Mouse (Mus musculus): ENCODE data around the gene Aldh3a1.
"Not testable (repeated sequence)": the region's sequence is repeated elsewhere in the genome, so short reads cannot be mapped to it uniquely, and the experiment has no call there.

The Aldh3a1 gene

GRCm38 (mm10) chr11:61207487-61208246 is at the start of gene Aldh3a1:
TSS of gene Aldh3a1 (plus strand) at chr11:61207537.
- DNase-seq (ENCODE audit: low read depth): no peak

DNA sequence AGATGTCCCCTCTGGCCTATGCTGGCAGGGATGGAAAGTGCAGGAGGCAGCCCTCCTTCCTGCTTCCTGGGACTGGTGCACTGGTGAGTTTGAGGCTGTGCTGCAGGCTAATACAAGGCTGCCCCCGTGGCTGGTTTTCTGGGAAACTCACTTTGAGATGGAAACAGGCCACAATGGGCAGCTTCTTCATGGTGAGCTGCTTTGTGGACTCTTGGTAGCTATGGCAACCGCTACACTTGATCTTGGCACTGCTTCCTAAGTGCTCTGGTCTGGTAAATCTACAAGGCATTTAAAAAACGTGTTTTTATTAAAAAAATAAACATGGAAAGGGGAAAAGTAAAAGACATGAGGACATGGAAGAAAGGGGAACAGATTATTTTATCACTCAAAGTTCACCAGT is 49.2 kb upstream of the Aldh3a1 start:
- no peak for DNase-seq (ENCODE audit: low read depth)

GRCm38 (mm10) chr11:61159796-61160732 is 47.3 kb upstream of the Aldh3a1 start:
- DNase-seq (ENCODE audit: low read depth): no peak

GRCm38 (mm10) chr11:61161121-61161520 is 46.2 kb upstream of the Aldh3a1 start:
- no peak for DNase-seq (ENCODE audit: low read depth)

GRCm38 (mm10) chr11:61162776-61163175 is 44.6 kb upstream of the Aldh3a1 start:
- DNase-seq (ENCODE audit: low read depth): no peak

GRCm38 (mm10) chr11:61163341-61163740 is 44.0 kb upstream of the Aldh3a1 start:
- DNase-seq (ENCODE audit: low read depth): no peak

- DNase-seq (ENCODE audit: low read depth): no peak
These were observed 43.0 kb upstream of the Aldh3a1 start for GRCm38 (mm10) chr11:61164366-61164765.

DNA sequence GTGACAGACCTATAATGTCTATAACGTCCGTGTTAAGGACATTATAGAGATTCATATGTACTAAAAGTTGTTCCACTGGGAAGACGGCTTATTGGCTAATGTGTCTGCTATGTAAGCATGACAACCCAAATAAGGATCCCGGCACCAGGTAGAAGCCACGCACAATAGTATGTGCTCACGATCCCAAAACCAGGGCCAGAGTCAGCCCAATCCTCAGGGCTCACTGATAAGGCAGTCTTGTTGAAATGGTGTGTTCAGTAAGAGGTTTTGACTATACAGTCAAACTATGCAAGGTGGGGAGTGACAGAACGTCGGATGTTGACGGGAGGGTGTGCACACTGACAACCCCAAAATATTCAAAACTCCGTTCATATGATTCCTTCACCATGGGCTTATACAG is 42.5 kb upstream of the Aldh3a1 start:
- DNase-seq (ENCODE audit: low read depth): no peak

GRCm38 (mm10) chr11:61170184-61170583 is 37.2 kb upstream of the Aldh3a1 start:
- no peak for DNase-seq (ENCODE audit: low read depth)

GRCm38 (mm10) chr11:61173477-61173876 is 33.9 kb upstream of the Aldh3a1 start:
- not testable (repeated sequence) for DNase-seq (ENCODE audit: low read depth)

DNA sequence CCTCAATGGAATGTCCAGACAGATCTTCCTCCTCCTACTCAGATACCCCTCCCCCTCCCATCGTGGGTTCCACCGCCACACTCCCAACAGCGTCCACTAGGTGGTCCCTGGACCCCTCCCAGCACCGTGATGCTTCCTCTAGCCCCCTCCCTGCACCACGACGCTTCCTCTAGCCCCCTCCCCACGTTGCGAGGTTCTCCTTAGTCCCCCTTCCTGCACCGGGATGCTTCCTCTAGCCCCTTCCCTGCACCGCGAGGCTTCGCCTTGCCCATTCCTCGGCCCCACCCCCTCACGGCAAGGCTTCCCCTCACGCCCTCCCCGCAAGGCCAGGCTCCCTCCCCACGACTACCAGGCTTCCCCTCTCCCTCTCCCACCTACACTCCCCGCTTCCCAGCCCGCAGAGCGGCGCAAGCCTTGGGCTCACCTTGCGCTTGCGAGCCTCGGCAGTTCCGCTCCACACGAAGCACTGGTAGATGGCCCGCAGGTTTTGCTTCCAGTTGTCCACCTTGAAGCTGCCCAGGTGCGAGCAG is 33.0 kb upstream of the Aldh3a1 start:
- DNase-seq (ENCODE audit: low read depth): peak; percentile 29

DNA sequence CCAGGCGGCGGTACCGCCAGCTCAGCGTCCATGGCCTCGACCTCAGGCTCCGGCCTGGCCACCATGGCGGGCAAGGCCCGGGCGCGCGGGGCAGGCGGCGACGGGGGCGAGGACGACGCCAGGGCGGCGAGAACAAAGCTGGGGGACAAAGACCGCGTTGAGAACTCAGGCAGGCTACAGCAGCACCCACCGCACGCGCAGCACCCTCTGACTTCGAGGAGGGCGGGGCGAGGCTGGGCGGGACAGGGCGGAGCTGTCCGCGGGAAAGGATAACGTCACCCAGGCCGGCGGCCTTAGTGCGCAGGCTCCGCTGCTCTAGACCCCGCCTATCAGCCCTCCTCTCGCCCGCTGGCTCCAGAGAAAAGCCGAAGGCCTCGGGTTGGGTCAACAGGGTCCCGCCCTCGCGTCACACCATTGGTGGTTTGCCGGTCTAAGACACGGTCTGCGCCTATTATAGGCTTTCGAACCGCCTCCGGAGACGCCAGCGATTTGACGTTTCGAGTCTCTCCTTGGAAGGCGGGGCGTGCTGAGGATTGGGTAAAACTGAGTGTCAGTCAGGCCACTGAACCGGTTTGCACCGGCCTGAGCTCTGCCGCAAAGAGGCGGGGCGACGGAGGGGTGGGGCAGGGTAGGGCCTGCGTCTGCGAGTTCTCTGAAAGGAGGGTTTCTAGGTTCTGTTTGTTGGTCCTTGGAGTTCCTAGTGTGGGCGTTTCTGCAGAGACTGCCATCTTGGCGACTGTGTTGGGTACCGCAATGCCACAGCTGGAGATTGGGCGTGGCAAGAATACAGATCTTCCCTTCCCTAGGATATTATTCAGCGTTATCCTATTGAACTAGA is 32.3 kb upstream of the Aldh3a1 start, which contains the start of gene Usp22:
TSS of gene Usp22 (minus strand) at position 235 of the 838 bp plus-strand sequence.
- DNase-seq (ENCODE audit: low read depth): peak; percentile 99

- DNase-seq (ENCODE audit: low read depth): no peak
These were observed 31.6 kb upstream of the Aldh3a1 start for GRCm38 (mm10) chr11:61175778-61176177.

DNA sequence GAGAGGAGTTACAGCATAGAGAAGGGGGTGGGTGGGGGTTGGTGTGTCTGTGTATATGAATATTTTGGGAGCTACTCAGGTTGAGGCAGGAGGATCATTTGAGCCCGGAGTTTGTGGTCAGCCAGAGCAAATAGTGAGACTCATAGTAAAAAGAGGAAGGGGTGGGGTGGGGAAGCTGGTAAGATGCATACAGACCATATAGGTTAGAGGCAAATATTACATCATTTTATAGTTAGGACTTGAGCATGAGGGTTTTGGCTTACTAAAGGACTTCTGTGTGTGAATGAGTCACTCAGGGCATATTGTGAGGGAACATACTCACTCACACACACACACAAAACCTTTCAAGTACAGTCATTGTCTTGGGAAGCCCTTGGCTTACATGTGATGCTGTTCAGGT is 31.0 kb upstream of the Aldh3a1 start:
- peak; percentile 32 for DNase-seq (ENCODE audit: low read depth)

DNA sequence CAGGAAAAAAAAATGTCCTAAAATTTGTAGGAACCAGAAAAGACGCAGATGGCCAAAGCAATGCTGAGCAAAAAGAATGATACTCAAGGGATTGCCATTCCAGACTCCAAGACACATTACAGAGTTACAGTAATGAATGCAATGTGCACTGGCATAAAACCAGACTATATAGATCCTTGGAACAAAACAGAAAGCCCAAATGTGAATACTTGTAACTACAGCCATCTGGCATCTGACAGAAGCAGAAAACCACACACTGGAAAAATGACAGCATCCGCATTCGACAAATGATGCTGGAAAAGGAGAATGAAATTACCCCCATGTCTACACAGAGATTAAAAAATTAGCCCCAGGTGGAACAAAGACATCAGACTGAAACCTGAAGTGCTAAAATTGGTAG is 27.0 kb upstream of the Aldh3a1 start:
- no peak for DNase-seq (ENCODE audit: low read depth)

- no peak for DNase-seq (ENCODE audit: low read depth)
These were observed 25.7 kb upstream of the Aldh3a1 start for GRCm38 (mm10) chr11:61181624-61182023.

DNA sequence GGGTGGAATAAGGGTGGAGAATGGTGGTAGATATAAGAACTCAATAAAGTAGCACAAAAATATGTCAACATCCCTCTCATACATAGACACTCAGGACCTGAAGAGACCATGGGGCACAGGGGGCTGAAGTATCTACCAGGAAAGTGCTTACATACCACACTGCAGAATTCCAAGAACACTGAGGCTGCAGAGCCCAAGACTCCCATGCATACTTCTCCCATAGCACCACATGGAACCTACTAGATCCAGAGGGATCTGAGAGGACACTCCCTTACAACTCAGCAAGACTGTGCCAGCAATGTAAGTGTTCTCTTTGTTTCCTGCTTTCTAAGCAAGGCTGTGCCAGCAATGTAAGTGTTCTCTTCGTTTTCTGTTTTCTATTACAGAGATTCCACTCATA is 23.5 kb upstream of the Aldh3a1 start:
- no peak for DNase-seq (ENCODE audit: low read depth)

- no peak for DNase-seq (ENCODE audit: low read depth)
These were observed 16.6 kb upstream of the Aldh3a1 start for GRCm38 (mm10) chr11:61190776-61191175.

DNA sequence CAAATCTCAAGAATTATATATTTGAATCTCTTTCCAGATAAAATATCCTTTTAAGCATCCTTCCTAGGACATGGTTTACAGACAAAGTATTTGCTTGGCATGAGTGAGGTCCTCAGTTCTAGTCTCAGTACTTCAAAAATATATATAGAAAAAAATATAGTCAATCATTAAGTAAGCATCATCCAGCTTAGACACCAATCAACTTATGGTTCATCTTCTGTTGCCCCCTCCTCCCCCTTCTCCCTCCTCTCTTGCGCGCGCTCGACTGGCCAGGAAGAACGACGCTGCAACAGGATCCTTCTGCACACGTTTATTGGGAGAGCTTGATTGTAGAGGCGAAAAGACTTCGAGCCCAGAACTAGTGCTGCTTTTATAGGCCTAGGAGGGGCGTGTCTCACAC is 15.2 kb upstream of the Aldh3a1 start:
- not testable (repeated sequence) for DNase-seq (ENCODE audit: low read depth)

DNA sequence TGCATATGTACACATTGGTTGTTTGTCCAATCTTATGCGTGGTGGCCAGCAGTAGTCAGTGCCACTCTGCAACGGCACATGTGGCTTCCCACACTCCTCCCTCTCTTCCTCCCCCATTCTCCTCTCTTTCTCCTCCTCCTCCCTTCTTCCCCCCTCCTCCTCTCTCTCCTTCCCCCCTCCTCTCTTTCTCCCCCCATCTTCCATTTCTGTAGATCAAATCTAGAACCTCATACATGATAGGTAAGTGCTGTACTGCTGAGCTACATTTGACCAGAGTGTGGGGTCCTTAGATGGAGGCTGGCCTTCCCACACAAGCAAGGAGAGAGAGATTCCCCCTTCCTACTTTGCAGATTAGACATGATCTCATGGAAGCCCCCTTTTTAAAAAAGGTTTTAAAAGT is 14.6 kb upstream of the Aldh3a1 start:
- no peak for DNase-seq (ENCODE audit: low read depth)

DNA sequence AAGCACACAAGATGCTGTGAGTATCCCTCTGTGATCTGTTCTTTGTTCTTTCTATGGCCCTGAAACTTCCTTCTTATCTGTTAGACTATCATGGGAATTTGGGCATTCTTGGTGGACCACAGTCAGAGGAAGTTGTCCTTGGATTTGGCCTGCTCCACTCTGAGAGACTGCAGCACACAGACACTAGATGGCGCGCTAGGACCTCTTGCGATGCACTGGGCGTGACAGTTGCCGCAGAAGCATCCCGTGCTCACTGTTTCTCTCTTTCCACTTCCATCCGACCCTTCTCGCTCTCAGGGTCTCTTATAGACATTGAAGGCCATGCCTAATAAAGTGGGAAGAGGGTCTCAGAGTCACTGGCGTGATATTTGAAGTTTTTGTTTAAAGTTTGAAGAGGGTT is 13.9 kb upstream of the Aldh3a1 start:
- peak; percentile 65 for DNase-seq (ENCODE audit: low read depth)

Data from c-Kit-positive CD71-negative TER-119-negative erythroid progenitor cells, embryonic 14.5 days (primary cell).